Mouse (Mus musculus) hindbrain, embryonic 15.5 days (tissue): ENCODE data around the gene 4930404H24Rik. TPM values are rescaled to one million over a fixed set of nuclear protein-coding genes. Genes with fewer than 3 reads are reported as not detected.

ENCODE experiments used
- ATAC-seq: fragments of 200-750 bp; cut with Nextera tagmentation; 2 replicates; pipeline ENCODE4 v1.8.0; 2017; ENCODE audit warnings: low read depth, moderate number of reproducible peaks, moderate TSS enrichment; ENCODE audit not compliant: low FRiP score
- H3K27ac ChIP-seq: fragments of 300-500 bp; sonication (generic); replicated peaks from 2 replicates; pipeline ENCODE4 v1.5.1; 2015; ENCODE audit warnings: mild to moderate bottlenecking, inconsistent platforms
- H3K27me3 ChIP-seq: fragments of 300-500 bp; sonication (generic); 2 replicates; pipeline ENCODE4 v1.6.1; 2015; ENCODE audit warnings: control low read depth, inconsistent platforms
- H3K36me3 ChIP-seq: fragments of 300-500 bp; sonication (generic); 2 replicates; pipeline ENCODE4 v1.6.1; 2015; ENCODE audit warnings: control low read depth, inconsistent platforms
- H3K4me1 ChIP-seq: fragments of 300-500 bp; sonication (generic); replicated peaks from 2 replicates; pipeline ENCODE4 v1.6.1; 2015; ENCODE audit warnings: control low read depth, inconsistent platforms
- H3K4me2 ChIP-seq: fragments of 300-500 bp; sonication (generic); 2 replicates; pipeline ENCODE4 v1.6.1; 2015; ENCODE audit warnings: moderate library complexity, mild to moderate bottlenecking, inconsistent platforms
- H3K4me3 ChIP-seq: fragments of 300-500 bp; sonication (generic); 2 replicates; pipeline ENCODE4 v1.5.1; 2015; ENCODE audit warnings: mild to moderate bottlenecking, inconsistent platforms
- H3K9ac ChIP-seq: fragments of 300-500 bp; sonication (generic); 2 replicates; pipeline ENCODE4 v1.6.1; 2015; ENCODE audit warnings: inconsistent platforms
- H3K9me3 ChIP-seq: fragments of 300-500 bp; sonication (generic); 2 replicates; pipeline ENCODE4 v1.6.1; 2016; ENCODE audit warnings: control low read depth, inconsistent platforms
- WGBS: fragments of 180-500 bp; shearing (Covaris S2); methylation state at CpG from one replicate; pipeline ENCODE4 v1.1.7; 2015; 5-methylcytosine and 5-hydroxymethylcytosine counted together
- polyA plus RNA-seq: library from polyadenylated mRNA; unstranded; fragments of >200 nt; fragmentation: Nextera tagmentation; extraction: Ambion mirVana; gene quantifications from 2 replicates; pipeline ENCODE4 v1.2.1, GENCODE M21; 2015

Gene 4930404H24Rik
- polyA plus RNA-seq: not detected in 2 replicates

GRCm38 (mm10) chr2:153492573-153493392, at the start of gene 4930404H24Rik:
Gene 4930404H24Rik (plus strand): TSS chr2:153492790.
- peak within 1 kb of the TSS; percentile 95 for H3K4me2 ChIP-seq
- peaks cover 63% of the 10 kb centered on the region for H3K4me1 ChIP-seq
- peak within 1 kb of the TSS; percentile 69 for H3K9ac ChIP-seq
- no peaks in the 10 kb centered on the region for H3K27me3 ChIP-seq
- ATAC-seq: peak; percentile 89
- H3K36me3 ChIP-seq: no peaks in the 10 kb centered on the region
- H3K4me3 ChIP-seq: peak within 1 kb of the TSS; percentile 59
- peak within 1 kb of the TSS; percentile 98 for H3K27ac ChIP-seq
- H3K9me3 ChIP-seq: no peaks in the 10 kb centered on the region
- WGBS: under 1% methylated on average over 78 of the region's 83 CpGs

GRCm38 (mm10) chr2:153443434-153444240, 49.0 kb upstream of the 4930404H24Rik start:
- peak overlapping the region; percentile 92 for H3K4me3 ChIP-seq
- peak overlapping the region; percentile 99 for H3K4me2 ChIP-seq
- H3K4me1 ChIP-seq: peaks cover 53% of the 10 kb centered on the region
- peak; percentile 49 for ATAC-seq
- H3K9me3 ChIP-seq: no peaks in the 10 kb centered on the region
- H3K27ac ChIP-seq: peak overlapping the region; percentile 98
- H3K36me3 ChIP-seq: no peaks in the 10 kb centered on the region
- no peaks in the 10 kb centered on the region for H3K27me3 ChIP-seq
- under 1% methylated on average over 59 of the region's 59 CpGs for WGBS
- H3K9ac ChIP-seq: peak overlapping the region; percentile 97

- under 1% methylated on average over 28 of the region's 64 CpGs for WGBS
- Histone ChIP-seq H3K27me3 (no peaks in the 10 kb centered on the region), H3K9me3 (no peaks in the 10 kb centered on the region), H3K9ac (peak overlapping the region; percentile 97), H3K36me3 (no peaks in the 10 kb centered on the region), H3K4me2 (peak overlapping the region; percentile 99), H3K4me3 (peak overlapping the region; percentile 92), H3K27ac (peak overlapping the region; percentile 98), H3K4me1 (peaks cover 49% of the 10 kb centered on the region)
- peak; percentile 72 for ATAC-seq
Measured at GRCm38 (mm10) chr2:153444254-153445136, 48.1 kb upstream of the 4930404H24Rik start.

GRCm38 (mm10) chr2:153445137-153446016, 47.2 kb upstream of the 4930404H24Rik start:
- Histone ChIP-seq H3K27ac (peak overlapping the region; percentile 98), H3K4me1 (peaks cover 44% of the 10 kb centered on the region), H3K4me2 (peak overlapping the region; percentile 99), H3K36me3 (no peaks in the 10 kb centered on the region), H3K9me3 (no peaks in the 10 kb centered on the region), H3K9ac (peak overlapping the region; percentile 97), H3K4me3 (peak overlapping the region; percentile 92), H3K27me3 (no peaks in the 10 kb centered on the region)
- peak; percentile 65 for ATAC-seq
- under 1% methylated on average over 57 of the region's 59 CpGs for WGBS

GRCm38 (mm10) chr2:153446017-153446408, 46.6 kb upstream of the 4930404H24Rik start:
- Histone ChIP-seq H3K4me2 (peak overlapping the region; percentile 99), H3K9me3 (no peaks in the 10 kb centered on the region), H3K27me3 (no peaks in the 10 kb centered on the region), H3K36me3 (no peaks in the 10 kb centered on the region), H3K9ac (peak overlapping the region; percentile 97), H3K27ac (peak overlapping the region; percentile 98), H3K4me3 (peak overlapping the region; percentile 92), H3K4me1 (peaks cover 37% of the 10 kb centered on the region)
- ATAC-seq: no peak
- 0% methylated on average over 8 of the region's 8 CpGs for WGBS

GRCm38 (mm10) chr2:153446476-153446875, 46.1 kb upstream of the 4930404H24Rik start:
- no peaks in the 10 kb centered on the region for H3K36me3 ChIP-seq
- H3K4me2 ChIP-seq: peak overlapping the region; percentile 99
- H3K4me3 ChIP-seq: no peak overlapping the region
- ATAC-seq: no peak
- H3K27me3 ChIP-seq: no peaks in the 10 kb centered on the region
- peak overlapping the region; percentile 98 for H3K27ac ChIP-seq
- H3K9me3 ChIP-seq: no peaks in the 10 kb centered on the region
- H3K4me1 ChIP-seq: peaks cover 33% of the 10 kb centered on the region
- H3K9ac ChIP-seq: no peak overlapping the region
- WGBS: 26% methylated on average over 4 of the region's 4 CpGs

GRCm38 (mm10) chr2:153447719-153448118, 44.9 kb upstream of the 4930404H24Rik start:
- Histone ChIP-seq H3K27ac (no peak overlapping the region), H3K9ac (no peak overlapping the region), H3K4me2 (no peak overlapping the region), H3K4me3 (no peak overlapping the region), H3K9me3 (no peaks in the 10 kb centered on the region), H3K27me3 (no peaks in the 10 kb centered on the region), H3K4me1 (peaks cover 20% of the 10 kb centered on the region), H3K36me3 (no peaks in the 10 kb centered on the region)
- no peak for ATAC-seq
- WGBS: 90% methylated on average over 3 of the region's 3 CpGs

- Histone ChIP-seq H3K4me1 (peaks cover 15% of the 10 kb centered on the region), H3K4me2 (no peak overlapping the region), H3K27ac (no peak overlapping the region), H3K4me3 (no peak overlapping the region), H3K9ac (no peak overlapping the region), H3K36me3 (no peaks in the 10 kb centered on the region), H3K9me3 (no peaks in the 10 kb centered on the region), H3K27me3 (no peaks in the 10 kb centered on the region)
- ATAC-seq: no peak
- WGBS: 84% methylated on average over 6 of the region's 6 CpGs
Measured at GRCm38 (mm10) chr2:153448519-153448918, 44.1 kb upstream of the 4930404H24Rik start.

GRCm38 (mm10) chr2:153453961-153454759, 38.4 kb upstream of the 4930404H24Rik start:
- no peak overlapping the region for H3K9ac ChIP-seq

GRCm38 (mm10) chr2:153454841-153455506, 37.6 kb upstream of the 4930404H24Rik start:
- H3K9ac ChIP-seq: no peak overlapping the region
- H3K36me3 ChIP-seq: no peaks in the 10 kb centered on the region
- H3K9me3 ChIP-seq: no peaks in the 10 kb centered on the region
- H3K4me2 ChIP-seq: no peak overlapping the region
- H3K27me3 ChIP-seq: no peaks in the 10 kb centered on the region
- ATAC-seq: no peak
- H3K27ac ChIP-seq: no peak overlapping the region
- H3K4me1 ChIP-seq: peaks cover 16% of the 10 kb centered on the region
- 58% methylated on average over 9 of the region's 9 CpGs for WGBS
- no peak overlapping the region for H3K4me3 ChIP-seq

More at GRCm38 (mm10) chr2:153453961-153454759, 38.4 kb upstream of the 4930404H24Rik start:
- Histone ChIP-seq H3K4me3 (no peak overlapping the region), H3K36me3 (no peaks in the 10 kb centered on the region), H3K9me3 (no peaks in the 10 kb centered on the region), H3K4me1 (peaks cover 16% of the 10 kb centered on the region), H3K4me2 (no peak overlapping the region), H3K27ac (no peak overlapping the region), H3K27me3 (no peaks in the 10 kb centered on the region)
- no peak for ATAC-seq
- WGBS: 73% methylated on average over 12 of the region's 12 CpGs
